25 mouse cellular contexts compared by ENCODE assay signal in genomic region chr17:87056761-87057160, GRCm38 (mm10). TPM values are rescaled to one million over a fixed set of nuclear protein-coding genes. Genes with fewer than 3 reads are reported as not detected.
DNase-seq lines count a peak whose midpoint lies in the region; ATAC-seq and TF ChIP-seq lines count a peak whose summit lies in the region.
"Had no signal": no experiment of that assay in that cellular context is flagged by ENCODE, and none has a peak within 500 bp of the region (broad histone marks: within the 10 kb centered on the region; RNA-seq: fewer than 3 reads in every experiment).

No protein-coding gene starts in this region.

- no peaks in the 10 kb centered on the region for H3K36me3 ChIP-seq in embryonic facial prominence, embryonic 13.5 days
- H3K36me3 ChIP-seq in embryonic facial prominence, embryonic 10.5 days (replicated peaks): no peaks in the 10 kb centered on the region
- H3K36me3 ChIP-seq in heart, embryonic 11.5 days (ENCODE audit: control insufficient read depth, insufficient read depth, low read length): no peaks in the 10 kb centered on the region
- H3K36me3 ChIP-seq in embryonic facial prominence, embryonic 14.5 days (ENCODE audit: control insufficient read depth, insufficient read depth, low read length): no peaks in the 10 kb centered on the region
- H3K36me3 ChIP-seq: embryonic facial prominence, embryonic 12.5 days; forebrain, embryonic 12.5 days; forebrain, embryonic 15.5 days; heart, embryonic 13.5 days; hindbrain, embryonic 10.5 days; hindbrain, embryonic 13.5 days had no signal

- no peaks in the 10 kb centered on the region for H3K27me3 ChIP-seq in embryonic facial prominence, embryonic 13.5 days
- H3K27me3 ChIP-seq in embryonic facial prominence, embryonic 10.5 days (replicated peaks; ENCODE audit: low read depth, poor library complexity, severe bottlenecking): no peaks in the 10 kb centered on the region
- no peaks in the 10 kb centered on the region for H3K27me3 ChIP-seq in heart, embryonic 11.5 days (ENCODE audit: control insufficient read depth, insufficient read depth, low read length)
- no peaks in the 10 kb centered on the region for H3K27me3 ChIP-seq in embryonic facial prominence, embryonic 14.5 days (replicated peaks; ENCODE audit: control insufficient read depth, insufficient read depth, low read length)
- H3K27me3 ChIP-seq: embryonic facial prominence, embryonic 12.5 days; forebrain, embryonic 12.5 days; forebrain, embryonic 15.5 days; heart, embryonic 13.5 days; hindbrain, embryonic 13.5 days had no signal

- H3K4me1 ChIP-seq in embryonic facial prominence, embryonic 13.5 days: peaks cover 36% of the 10 kb centered on the region
- H3K4me1 ChIP-seq in embryonic facial prominence, embryonic 10.5 days: peaks cover 22% of the 10 kb centered on the region
- peaks cover 7% of the 10 kb centered on the region; the same call in 1 of the 2 replicates for H3K4me1 ChIP-seq in heart, embryonic 11.5 days (ENCODE audit: control insufficient read depth, insufficient read depth, low read length)
- H3K4me1 ChIP-seq in embryonic facial prominence, embryonic 14.5 days (ENCODE audit: control insufficient read depth, insufficient read depth, low read length): peaks cover 15% of the 10 kb centered on the region; the same call in 1 of the 2 replicates
- H3K4me1 ChIP-seq in embryonic fibroblast, embryonic 13.5 days (ENCODE audit: control insufficient read depth, insufficient read depth, low read length): peaks cover 3% of the 10 kb centered on the region; the same call in 1 of the 2 replicates

- TF ChIP-seq POLR2A in embryonic fibroblast, embryonic 13.5 days (IDR thresholded peaks at IDR 0.05; ENCODE audit: low read depth, low read length): no peak

- no peak for DNase-seq in embryonic facial prominence, embryonic 10.5 days (ENCODE audit: low spot score)
- DNase-seq in heart, postnatal 4 days: peak; percentile 3
- no peak for DNase-seq in embryonic facial prominence, embryonic 14.5 days (ENCODE audit: low spot score)
- DNase-seq in urinary bladder, postnatal 25 days (ENCODE audit: low spot score): no peak
- DNase-seq: adrenal gland, postnatal 10 days; adrenal gland, postnatal 36 days; B cell, adult 2 months; cerebellum, adult 18-20 months; cerebellum, adult 9-10 months; cerebellum, postnatal 14 days; gastrocnemius, postnatal 25 days; heart, postnatal 14 days; kidney, adult 8-10 months had no signal

- no peak overlapping the region for H3K4me3 ChIP-seq in embryonic facial prominence, embryonic 13.5 days
- H3K4me3 ChIP-seq in embryonic facial prominence, embryonic 10.5 days: no peak overlapping the region
- no peak overlapping the region for H3K4me3 ChIP-seq in heart, embryonic 11.5 days (ENCODE audit: low read depth, low read length)
- H3K4me3 ChIP-seq in embryonic facial prominence, embryonic 14.5 days (ENCODE audit: low read depth, low read length): no peak overlapping the region
- no peak overlapping the region for H3K4me3 ChIP-seq in embryonic fibroblast, embryonic 13.5 days (ENCODE audit: insufficient read depth, low read length)
- H3K4me3 ChIP-seq: embryonic facial prominence, embryonic 12.5 days; erythroblast, embryonic 14.5 days; forebrain, embryonic 12.5 days; forebrain, embryonic 15.5 days; heart, embryonic 13.5 days; hindbrain, embryonic 10.5 days; hindbrain, embryonic 13.5 days had no signal

- H3K9me3 ChIP-seq in embryonic facial prominence, embryonic 13.5 days: no peaks in the 10 kb centered on the region
- H3K9me3 ChIP-seq in embryonic facial prominence, embryonic 10.5 days: no peaks in the 10 kb centered on the region
- H3K9me3 ChIP-seq in heart, embryonic 11.5 days (replicated peaks; ENCODE audit: control insufficient read depth, low read length): no peaks in the 10 kb centered on the region
- H3K9me3 ChIP-seq in embryonic facial prominence, embryonic 14.5 days (ENCODE audit: control insufficient read depth, low read length): no peaks in the 10 kb centered on the region
- H3K9me3 ChIP-seq: embryonic facial prominence, embryonic 12.5 days; forebrain, embryonic 12.5 days; forebrain, embryonic 15.5 days; heart, embryonic 13.5 days; hindbrain, embryonic 10.5 days; hindbrain, embryonic 13.5 days had no signal

- peak overlapping the region; percentile 88 for H3K27ac ChIP-seq in embryonic facial prominence, embryonic 13.5 days
- no peak overlapping the region for H3K27ac ChIP-seq in embryonic facial prominence, embryonic 10.5 days (replicated peaks)
- no peak overlapping the region for H3K27ac ChIP-seq in heart, embryonic 11.5 days (ENCODE audit: low read depth, low read length)
- peak overlapping the region; percentile 67 for H3K27ac ChIP-seq in embryonic facial prominence, embryonic 14.5 days (replicated peaks; ENCODE audit: low read depth, low read length)
- H3K27ac ChIP-seq in embryonic fibroblast, embryonic 13.5 days (ENCODE audit: insufficient read depth, low read length): peak overlapping the region; percentile 39; the same call in 1 of the 2 replicates
- H3K27ac ChIP-seq: forebrain, embryonic 12.5 days; forebrain, embryonic 15.5 days; hindbrain, embryonic 10.5 days; hindbrain, embryonic 13.5 days had no signal

- ATAC-seq in embryonic facial prominence, embryonic 13.5 days (ENCODE audit: insufficient number of reproducible peaks, insufficient read depth, low FRiP score, low TSS enrichment, low read depth): no peak
- ATAC-seq in heart, embryonic 11.5 days (replicated peaks; ENCODE audit: insufficient number of reproducible peaks, low FRiP score, low TSS enrichment): no peak
- no peak for ATAC-seq in embryonic facial prominence, embryonic 14.5 days (ENCODE audit: low read depth)
- ATAC-seq: forebrain, embryonic 15.5 days; hindbrain, embryonic 16.5 days; intestine, postnatal 0 days had no signal

- TF ChIP-seq CTCF in embryonic fibroblast, embryonic 13.5 days (IDR thresholded peaks at IDR 0.05; ENCODE audit: borderline replicate concordance, insufficient read depth, low read length): no peak

- WGBS in embryonic facial prominence, embryonic 13.5 days: 96% methylated on average over 7 of the region's 7 CpGs
- WGBS in embryonic facial prominence, embryonic 10.5 days: 88% methylated on average over 7 of the region's 7 CpGs
- WGBS in heart, embryonic 11.5 days (ENCODE audit: insufficient replicate concordance): 88% methylated on average over 7 of the region's 7 CpGs
- 92% methylated on average over 7 of the region's 7 CpGs for WGBS in embryonic facial prominence, embryonic 14.5 days

- H3K9ac ChIP-seq in embryonic facial prominence, embryonic 13.5 days: no peak overlapping the region
- no peak overlapping the region for H3K9ac ChIP-seq in heart, embryonic 11.5 days (ENCODE audit: low read depth, low read length)
- H3K9ac ChIP-seq in embryonic facial prominence, embryonic 14.5 days (ENCODE audit: low read depth, low read length): no peak overlapping the region
- H3K9ac ChIP-seq: embryonic facial prominence, embryonic 12.5 days; forebrain, embryonic 12.5 days; forebrain, embryonic 15.5 days; heart, embryonic 13.5 days; hindbrain, embryonic 13.5 days had no signal

- H3K4me2 ChIP-seq in embryonic facial prominence, embryonic 13.5 days: no peak overlapping the region
- no peak overlapping the region for H3K4me2 ChIP-seq in heart, embryonic 11.5 days
- no peak overlapping the region for H3K4me2 ChIP-seq in embryonic facial prominence, embryonic 14.5 days (ENCODE audit: low read depth, low read length)
- H3K4me2 ChIP-seq: embryonic facial prominence, embryonic 12.5 days; forebrain, embryonic 12.5 days; forebrain, embryonic 15.5 days; heart, embryonic 13.5 days; hindbrain, embryonic 13.5 days had no signal

RNA-seq across cellular contexts. Expression of gene Cript, which starts 31.4 kb away (rescaled TPM):
- 137 and 150 TPM in 2 replicates for polyA plus RNA-seq in embryonic facial prominence, embryonic 13.5 days (2015; fragmentation: Nextera tagmentation; extraction: Ambion mirVana)
- polyA plus RNA-seq in embryonic facial prominence, embryonic 10.5 days (2016; fragmentation: Nextera tagmentation; extraction: Ambion mirVana): 147 and 155 TPM in 2 replicates
- total RNA-seq in heart, postnatal 4 days (2021): 10 to 100 TPM; 46.6 to 48.8 TPM
- 118 and 125 TPM in 2 replicates for polyA plus RNA-seq in heart, embryonic 11.5 days (2014; fragmentation: Nextera tagmentation; extraction: Ambion mirVana)
- 111 and 118 TPM in 2 replicates for polyA plus RNA-seq in embryonic facial prominence, embryonic 14.5 days (2014; fragmentation: Nextera tagmentation; extraction: Ambion mirVana)
- 49.1 and 53.6 TPM in 2 replicates for polyA plus RNA-seq in embryonic fibroblast, embryonic 13.5 days (2011; ENCODE audit: insufficient read length, low read depth, missing spikeins)

RNA-seq across cellular contexts. Expression of gene Pigf, which starts 31.6 kb away (rescaled TPM):
- 34.9 and 36.9 TPM in 2 replicates for polyA plus RNA-seq in embryonic facial prominence, embryonic 13.5 days (2015; fragmentation: Nextera tagmentation; extraction: Ambion mirVana)
- polyA plus RNA-seq in embryonic facial prominence, embryonic 10.5 days (2016; fragmentation: Nextera tagmentation; extraction: Ambion mirVana): 42.4 and 45.1 TPM in 2 replicates
- 1 to 10 TPM; 5.5 to 6.8 TPM for total RNA-seq in heart, postnatal 4 days (2021)
- 17.9 and 20.0 TPM in 2 replicates for polyA plus RNA-seq in heart, embryonic 11.5 days (2014; fragmentation: Nextera tagmentation; extraction: Ambion mirVana)
- 25.3 and 26.0 TPM in 2 replicates for polyA plus RNA-seq in embryonic facial prominence, embryonic 14.5 days (2014; fragmentation: Nextera tagmentation; extraction: Ambion mirVana)
- 17.9 and 19.5 TPM in 2 replicates for polyA plus RNA-seq in embryonic fibroblast, embryonic 13.5 days (2011; ENCODE audit: insufficient read length, low read depth, missing spikeins)

RNA-seq across cellular contexts. Expression of gene Socs5, which starts 50.7 kb away (rescaled TPM):
- polyA plus RNA-seq in embryonic facial prominence, embryonic 13.5 days (2015; fragmentation: Nextera tagmentation; extraction: Ambion mirVana): 19.7 and 23.0 TPM in 2 replicates
- 8.4 and 10.2 TPM in 2 replicates for polyA plus RNA-seq in embryonic facial prominence, embryonic 10.5 days (2016; fragmentation: Nextera tagmentation; extraction: Ambion mirVana)
- total RNA-seq in heart, postnatal 4 days (2021): 10 to 100 TPM; 25.8 to 26.7 TPM
- polyA plus RNA-seq in heart, embryonic 11.5 days (2014; fragmentation: Nextera tagmentation; extraction: Ambion mirVana): 11.2 and 11.9 TPM in 2 replicates
- 24.1 and 28.2 TPM in 2 replicates for polyA plus RNA-seq in embryonic facial prominence, embryonic 14.5 days (2014; fragmentation: Nextera tagmentation; extraction: Ambion mirVana)
- polyA plus RNA-seq in embryonic fibroblast, embryonic 13.5 days (2011; ENCODE audit: insufficient read length, low read depth, missing spikeins): 60.0 and 74.9 TPM in 2 replicates

Comparison
In these comparisons a context has a peak if more than half of its experiments do, and no peak if none do; other contexts are left out.
1. H3K27ac ChIP-seq: peak in embryonic facial prominence, embryonic 13.5 days (single experiment), embryonic facial prominence, embryonic 14.5 days (single experiment) and embryonic fibroblast, embryonic 13.5 days (single experiment); none in embryonic facial prominence, embryonic 10.5 days (single experiment) and heart, embryonic 11.5 days (single experiment).